Mouse (Mus musculus): ENCODE results near the gene Sv2c. TPM values are rescaled to one million over a fixed set of nuclear protein-coding genes. Genes with fewer than 3 reads are reported as not detected.

Gene Sv2c
- total RNA-seq, 2 experiments from 2014 or later, result 0.56 to 1.5 TPM

- DNase-seq (ENCODE audit: low spot score in 2 of 2), result peak in 1 of 2 experiments; percentile 3
Measured at GRCm38 (mm10) chr13:96073555-96073954, 58.8 kb downstream of the Sv2c start.

- DNase-seq (ENCODE audit: low spot score in 2 of 2), result no peak
Measured at GRCm38 (mm10) chr13:96052755-96053154, 79.6 kb downstream of the Sv2c start.

- DNase-seq (ENCODE audit: low spot score in 2 of 2), result no peak
Measured at GRCm38 (mm10) chr13:96045396-96045795, 87.0 kb downstream of the Sv2c start.

- DNase-seq (ENCODE audit: low spot score in 2 of 2), result no peak
Measured at GRCm38 (mm10) chr13:96040275-96041042, 91.9 kb downstream of the Sv2c start.

GRCm38 (mm10) chr13:96039536-96039935 lies 92.8 kb downstream of the Sv2c start:
- DNase-seq (ENCODE audit: low spot score in 2 of 2), result no peak

GRCm38 (mm10) chr13:96030368-96031223 lies 101.8 kb downstream of the Sv2c start:
- peak; percentile 47 to 51 for DNase-seq (ENCODE audit: low spot score in 2 of 2)

GRCm38 (mm10) chr13:96023858-96024257 lies 108.5 kb downstream of the Sv2c start:
- no peak for DNase-seq (ENCODE audit: low spot score in 2 of 2)

GRCm38 (mm10) chr13:96015516-96015915 lies 116.9 kb downstream of the Sv2c start:
- DNase-seq (ENCODE audit: low spot score in 2 of 2), result no peak

- peak in 1 of 2 experiments; percentile 37 for DNase-seq (ENCODE audit: low spot score in 2 of 2)
Measured at GRCm38 (mm10) chr13:96010861-96011511, 121.4 kb downstream of the Sv2c start.

GRCm38 (mm10) chr13:96008975-96009374 lies 123.4 kb downstream of the Sv2c start:
- no peak for DNase-seq (ENCODE audit: low spot score in 2 of 2)

GRCm38 (mm10) chr13:96008154-96008553 lies 124.2 kb downstream of the Sv2c start:
- DNase-seq (ENCODE audit: low spot score in 2 of 2), result no peak

GRCm38 (mm10) chr13:96003539-96003938 lies 128.8 kb downstream of the Sv2c start:
- DNase-seq (ENCODE audit: low spot score in 2 of 2), result no peak

- no peak for DNase-seq (ENCODE audit: low spot score in 2 of 2)
Measured at GRCm38 (mm10) chr13:96002475-96002874, 129.9 kb downstream of the Sv2c start.

GRCm38 (mm10) chr13:95999396-95999795 lies 133.0 kb downstream of the Sv2c start:
- no peak for DNase-seq (ENCODE audit: low spot score in 2 of 2)

GRCm38 (mm10) chr13:95997294-95997693 lies 135.1 kb downstream of the Sv2c start:
- no peak for DNase-seq (ENCODE audit: low spot score in 2 of 2)

GRCm38 (mm10) chr13:95994705-95995703 lies 137.4 kb downstream of the Sv2c start:
- DNase-seq (ENCODE audit: low spot score in 2 of 2), result no peak

- peak in 1 of 2 experiments; percentile 14 for DNase-seq (ENCODE audit: low spot score in 2 of 2)
Measured at GRCm38 (mm10) chr13:95988181-95988580, 144.2 kb downstream of the Sv2c start.

- no peak for DNase-seq (ENCODE audit: low spot score in 2 of 2)
Measured at GRCm38 (mm10) chr13:95987147-95987546, 145.2 kb downstream of the Sv2c start.

- DNase-seq (ENCODE audit: low spot score in 2 of 2), result peak in 1 of 2 experiments; percentile 18
Measured at GRCm38 (mm10) chr13:95986375-95986774, 146.0 kb downstream of the Sv2c start.

- DNase-seq (ENCODE audit: low spot score in 2 of 2), result no peak
Measured at GRCm38 (mm10) chr13:95975225-95975624, 157.2 kb downstream of the Sv2c start.
